Mouse (Mus musculus): ENCODE data around the gene Gpc6.

- no peak for TF ChIP-seq CTCF (IDR thresholded peaks at IDR 0.05; ENCODE audit: insufficient read depth, low read depth, low read length)
- no peak for TF ChIP-seq POLR2A (IDR thresholded peaks at IDR 0.05; ENCODE audit: insufficient read depth, low read depth, low read length)
Observed at GRCm38 (mm10) chr14:117889653-117890052, 964.5 kb downstream of the Gpc6 start.

All from olfactory bulb, adult 2 months (tissue).